Mouse (Mus musculus): ENCODE results near the gene Vmn2r74. TPM values are rescaled to one million over a fixed set of nuclear protein-coding genes. Genes with fewer than 3 reads are reported as not detected.

Vmn2r74 gene
- polyA plus RNA-seq (2012; rRNA removed) = not detected in 2 replicates

GRCm38 (mm10) chr7:85961529-85961928 is at the start of gene Vmn2r74:
Gene Vmn2r74 (minus strand): TSS chr7:85961629.

Other genes with a start within 250 kb of the Vmn2r74 start
- gene Vmn2r72, start 206.5 kb downstream of the Vmn2r74 start, polyA plus RNA-seq (2012; rRNA removed) = not detected in 2 replicates
- gene Vmn2r73, start 85.4 kb downstream of the Vmn2r74 start, polyA plus RNA-seq (2012; rRNA removed) = not detected in 2 replicates
- gene Vmn2r75, start 210.1 kb upstream of the Vmn2r74 start, polyA plus RNA-seq (2012; rRNA removed) = not detected in 2 replicates